Mouse (Mus musculus): ENCODE data around the gene Tmem175.

Tmem175 gene

GRCm38 (mm10) chr5:108629634-108630483 is at the start of gene Tmem175, which contains the start of gene Gak:
Gene Tmem175 (plus strand): TSS chr5:108629770.
Gene Gak (minus strand): TSS chr5:108629755.
- ChIA-PET CTCF (interaction anchor here in 3 of 4 experiments (1.0 to 1.8 kb wide), 12 partner anchors 21 to 203 kb away, joined by 3 to 12 read pairs (median 4); no protein-coding TSS in a partner anchor), POLR2A (interaction anchor here (0.6 to 5.4 kb wide), 61 partner anchors 8 to 1844 kb away, joined by 3 to 27 read pairs (median 4); partner anchors contain the start of genes Idua (in 4 of the 4), Pcgf3 (in 3 of the 4), Atp5k (in 2 of the 4) and Dgkq (in 2 of the 4))

- CTCF ChIA-PET = interaction anchor here in 2 of 4 experiments (0.5 to 1.0 kb wide), 2 partner anchors 154 to 209 kb away, joined by 3 read pairs; no protein-coding TSS in a partner anchor
- POLR2A ChIA-PET = interaction anchor here in 1 of 4 experiments (0.6 to 1.1 kb wide), 2 partner anchors 22 to 313 kb away, joined by 3 to 4 read pairs; partner anchors contain the start of gene Dr1
Measured at GRCm38 (mm10) chr5:108581361-108581891, 48.1 kb upstream of the Tmem175 start.

- ChIA-PET POLR2A (no interaction called here), CTCF (no interaction called here)
Measured at GRCm38 (mm10) chr5:108599923-108600322, 29.6 kb upstream of the Tmem175 start.

GRCm38 (mm10) chr5:108602537-108602936 is 27.0 kb upstream of the Tmem175 start:
- POLR2A ChIA-PET = interaction anchor here in 2 of 4 experiments (0.6 to 0.9 kb wide), 2 partner anchors 21 to 154 kb away, joined by 3 to 4 read pairs; partner anchors contain the start of gene Mfsd7a (in 1 of the 2)
- CTCF ChIA-PET = no interaction called here

GRCm38 (mm10) chr5:108610426-108610825 is 19.1 kb upstream of the Tmem175 start:
- ChIA-PET POLR2A (interaction anchor here in 1 of 4 experiments (1.4 kb wide), 1 partner anchor 11 kb away, joined by 4 read pairs; no protein-coding TSS in a partner anchor), CTCF (no interaction called here)

- ChIA-PET POLR2A (no interaction called here), CTCF (no interaction called here)
Measured at GRCm38 (mm10) chr5:108621870-108622269, 7.7 kb upstream of the Tmem175 start.

GRCm38 (mm10) chr5:108626050-108626660 is 3.4 kb upstream of the Tmem175 start:
- CTCF ChIA-PET = no interaction called here
- POLR2A ChIA-PET = interaction anchor here in 1 of 4 experiments (1.5 to 5.4 kb wide), 2 partner anchors 10 to 13 kb away, joined by 6 to 22 read pairs; no protein-coding TSS in a partner anchor

GRCm38 (mm10) chr5:108628891-108629633 is 508 bp upstream of the Tmem175 start:
- POLR2A ChIA-PET = interaction anchor here (0.6 to 5.4 kb wide), 55 partner anchors 8 to 979 kb away, joined by 3 to 27 read pairs (median 4); partner anchors contain the start of genes Idua (in 3 of the 4), Pcgf3 (in 3 of the 4), Atp5k (in 2 of the 4) and Dgkq (in 2 of the 4)
- CTCF ChIA-PET = interaction anchor here in 3 of 4 experiments (0.6 to 1.8 kb wide), 11 partner anchors 19 to 202 kb away, joined by 3 to 9 read pairs (median 4); no protein-coding TSS in a partner anchor

- POLR2A ChIA-PET = interaction anchor here in 1 of 4 experiments (1.6 kb wide), 1 partner anchor 10 kb away, joined by 5 read pairs; no protein-coding TSS in a partner anchor
- CTCF ChIA-PET = interaction anchor here in 1 of 4 experiments (0.7 to 1.7 kb wide), 3 partner anchors 18 to 207 kb away, joined by 3 read pairs; no protein-coding TSS in a partner anchor
Measured at GRCm38 (mm10) chr5:108633676-108634075, 4.1 kb downstream of the Tmem175 start.

- ChIA-PET POLR2A (interaction anchor here in 1 of 4 experiments (0.5 to 1.6 kb wide), 2 partner anchors 9 to 100 kb away, joined by 5 to 9 read pairs; no protein-coding TSS in a partner anchor), CTCF (interaction anchor here in 1 of 4 experiments (0.7 to 1.3 kb wide), 2 partner anchors 18 to 207 kb away, joined by 3 read pairs; no protein-coding TSS in a partner anchor)
Measured at GRCm38 (mm10) chr5:108634088-108634487, 4.5 kb downstream of the Tmem175 start.

GRCm38 (mm10) chr5:108636172-108636571 is 6.6 kb downstream of the Tmem175 start:
- POLR2A ChIA-PET = interaction anchor here in 2 of 4 experiments (0.6 to 0.7 kb wide), 2 partner anchors 11 to 831 kb away, joined by 3 to 5 read pairs; no protein-coding TSS in a partner anchor

GRCm38 (mm10) chr5:108643674-108644073 is 14.1 kb downstream of the Tmem175 start:
- ChIA-PET CTCF (interaction anchor here in 1 of 4 experiments (0.6 kb wide), 1 partner anchor 764 kb away, joined by 3 read pairs; no protein-coding TSS in a partner anchor), POLR2A (interaction anchor here in 2 of 4 experiments (0.8 to 3.0 kb wide), 4 partner anchors 10 to 26 kb away, joined by 3 to 13 read pairs (median 4); partner anchors contain the start of genes Dgkq (in 1 of the 2), Gak (in 1 of the 2) and Tmem175 (in 1 of the 2))

More at GRCm38 (mm10) chr5:108636172-108636571, 6.6 kb downstream of the Tmem175 start:
- CTCF ChIA-PET = no interaction called here

- ChIA-PET CTCF (no interaction called here), POLR2A (interaction anchor here in 2 of 4 experiments (0.6 to 4.3 kb wide), 3 partner anchors 14 to 926 kb away, joined by 4 to 25 read pairs (median 5); partner anchors contain the start of gene Idua (in 1 of the 2))
Measured at GRCm38 (mm10) chr5:108645651-108646342, 16.2 kb downstream of the Tmem175 start.

- CTCF ChIA-PET = no interaction called here
Measured at GRCm38 (mm10) chr5:108646343-108646660, 16.7 kb downstream of the Tmem175 start.

GRCm38 (mm10) chr5:108647311-108647710 is 17.7 kb downstream of the Tmem175 start:
- CTCF ChIA-PET = interaction anchor here in 2 of 4 experiments (0.7 to 0.9 kb wide), 2 partner anchors 19 to 384 kb away, joined by 3 read pairs; no protein-coding TSS in a partner anchor
- POLR2A ChIA-PET = interaction anchor here in 3 of 4 experiments (1.1 to 4.3 kb wide), 6 partner anchors 13 to 745 kb away, joined by 3 to 25 read pairs (median 4); partner anchors contain the start of gene Idua (in 2 of the 3)

More at GRCm38 (mm10) chr5:108646343-108646660, 16.7 kb downstream of the Tmem175 start:
- POLR2A ChIA-PET = interaction anchor here in 2 of 4 experiments (1.4 to 4.3 kb wide), 3 partner anchors 14 to 16 kb away, joined by 4 to 25 read pairs (median 14); partner anchors contain the start of gene Idua (in 2 of the 2)

- POLR2A ChIA-PET = interaction anchor here in 3 of 4 experiments (1.1 to 4.3 kb wide), 7 partner anchors 12 to 745 kb away, joined by 3 to 25 read pairs (median 4); partner anchors contain the start of genes Idua (in 2 of the 3), Gak (in 1 of the 3) and Tmem175 (in 1 of the 3)
Measured at GRCm38 (mm10) chr5:108647820-108648465, 18.4 kb downstream of the Tmem175 start.

More at GRCm38 (mm10) chr5:108647820-108648465, 18.4 kb downstream of the Tmem175 start:
- CTCF ChIA-PET = interaction anchor here in 2 of 4 experiments (0.6 to 1.3 kb wide), 3 partner anchors 18 to 221 kb away, joined by 3 read pairs; no protein-coding TSS in a partner anchor

Data from embryonic stem cell, embryonic (primary cell).